Mouse (Mus musculus) c-Kit-positive CD71-negative TER-119-negative erythroid progenitor cells, embryonic 14.5 days (primary cell): ENCODE measurements around the gene Trim10.
A peak's percentile ranks its signal among the peaks of the same experiment; 100 is the strongest.
"Not testable (repeated sequence)": the region's sequence is repeated elsewhere in the genome, so short reads cannot be mapped to it uniquely, and the experiment has no call there.

ENCODE experiments used
- DNase-seq: peaks from one replicate; pipeline ENCODE4 v3.0.0-alpha.2; 2013; ENCODE audit warnings: low read depth

Gene Trim10

DNA sequence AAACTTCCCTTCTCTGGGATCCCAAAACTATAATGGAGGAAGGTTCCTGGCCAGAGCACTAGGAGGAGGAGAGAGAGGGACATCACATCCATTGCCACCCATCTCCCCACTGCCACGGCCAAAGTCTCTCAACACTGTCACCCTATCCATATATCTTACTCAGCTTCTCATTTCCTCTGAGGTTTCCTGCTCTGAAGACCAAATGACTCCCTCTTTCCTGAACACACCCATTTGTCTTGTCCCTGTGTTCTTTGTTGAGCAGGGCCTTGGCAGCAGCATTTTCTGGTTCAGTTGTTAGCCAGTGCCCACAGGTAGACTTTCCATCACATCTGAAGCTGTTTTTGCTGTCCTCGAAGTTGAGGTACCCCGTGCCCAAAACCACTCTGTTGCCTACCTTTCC lies 11.2 kb upstream of the Trim10 start:
- DNase-seq = no peak

DNA sequence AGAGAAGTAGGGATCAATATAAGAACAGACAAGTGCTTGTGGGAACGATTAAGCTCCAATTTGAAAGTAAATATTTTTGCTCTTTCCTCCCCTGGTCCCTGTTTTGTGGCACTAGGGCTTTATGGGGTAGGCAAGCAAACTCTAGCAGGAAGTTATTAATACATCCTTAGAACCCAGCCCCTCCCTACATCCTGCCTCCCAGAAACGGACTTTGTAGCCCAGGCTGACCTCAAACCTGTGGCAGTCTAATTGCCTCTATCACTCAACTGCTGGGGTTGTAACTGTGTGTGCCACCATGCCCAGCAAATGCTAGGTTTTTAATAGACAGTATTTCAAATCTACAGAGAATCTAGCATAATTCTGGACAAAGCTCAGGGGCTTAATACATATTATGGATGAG lies 7.7 kb upstream of the Trim10 start:
- no peak for DNase-seq

- DNase-seq = no peak
Observed at GRCm38 (mm10) chr17:36866719-36867527, 2.5 kb upstream of the Trim10 start, which contains the start of gene Trim15. Trim15 (minus strand) TSS chr17:36867210.

DNA sequence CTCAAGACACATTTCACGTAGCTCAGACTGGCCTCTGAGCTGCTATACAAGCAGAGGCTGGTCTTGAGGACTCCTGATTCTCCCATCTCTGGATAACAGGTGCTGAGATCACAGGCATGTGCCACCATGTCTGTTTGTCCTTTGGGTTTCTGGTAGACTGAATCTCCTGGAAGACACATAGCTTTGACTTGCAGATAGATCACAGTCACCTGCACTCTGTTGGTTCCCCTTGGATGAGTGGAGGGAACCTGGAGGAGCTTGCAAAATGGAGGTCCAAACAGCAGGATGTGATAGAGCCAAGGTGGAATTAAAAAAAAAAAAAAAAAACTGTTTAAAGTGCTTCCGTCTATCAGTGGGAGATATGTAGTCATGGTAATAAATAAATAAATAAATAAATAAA lies 538 bp upstream of the Trim10 start:
- DNase-seq = no peak

DNA sequence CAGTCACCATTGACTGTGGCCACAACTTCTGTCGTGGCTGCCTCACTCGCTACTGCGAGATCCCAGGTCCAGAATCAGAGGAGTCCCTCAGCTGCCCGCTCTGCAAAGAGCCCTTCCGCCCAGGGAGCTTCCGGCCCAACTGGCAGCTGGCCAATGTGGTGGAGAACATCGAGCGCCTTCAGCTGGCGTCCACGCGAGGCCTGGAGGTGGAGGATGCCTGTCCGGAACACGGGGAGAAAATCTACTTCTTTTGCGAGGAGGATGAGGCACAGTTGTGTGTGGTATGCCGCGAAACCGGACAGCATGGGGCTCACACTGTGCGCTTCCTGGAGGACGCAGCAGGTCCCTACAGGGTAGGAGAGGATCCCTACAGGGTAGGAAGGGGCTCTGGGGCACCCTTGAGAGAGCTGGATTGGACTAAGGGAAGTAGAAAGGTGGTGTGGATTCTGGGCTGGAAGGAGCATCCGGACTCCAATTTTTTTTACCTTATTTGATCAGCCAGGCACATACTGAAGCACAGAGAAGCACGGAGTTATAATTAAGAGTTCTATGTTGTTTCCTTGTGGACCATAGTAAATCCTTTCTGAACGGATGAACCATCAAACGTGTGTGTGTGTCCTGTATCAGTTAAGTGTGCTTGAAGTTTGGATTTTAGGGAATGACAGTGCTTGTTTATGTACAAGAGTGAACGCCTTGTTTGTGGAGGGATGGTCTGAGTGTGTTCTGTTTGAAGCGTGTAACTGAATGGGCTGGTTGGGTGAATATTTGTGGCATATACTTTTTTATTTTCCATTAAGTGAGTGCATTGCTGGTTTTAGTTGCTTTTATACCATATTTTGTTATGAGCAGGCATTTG lies 809 bp downstream of the Trim10 start:
- DNase-seq = no peak

DNA sequence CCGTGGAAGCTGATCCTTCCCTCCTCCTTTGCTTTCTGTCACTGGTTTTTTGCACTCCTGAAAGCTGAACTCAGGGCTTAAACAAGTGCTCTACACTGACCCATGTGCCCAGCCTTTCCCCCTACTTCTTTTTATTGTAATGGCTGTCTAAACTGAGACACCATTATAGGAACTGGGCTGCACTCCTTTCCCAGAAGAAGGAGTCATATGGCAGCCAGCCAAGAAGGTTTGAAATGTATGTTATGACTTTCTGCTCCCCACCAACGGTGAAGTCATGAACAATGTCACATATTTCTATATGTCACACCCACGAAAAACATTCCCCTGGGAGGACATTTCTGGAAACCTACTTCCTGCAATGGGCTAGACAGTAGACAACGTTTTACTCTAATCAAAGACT lies 5.3 kb downstream of the Trim10 start:
- no peak for DNase-seq

DNA sequence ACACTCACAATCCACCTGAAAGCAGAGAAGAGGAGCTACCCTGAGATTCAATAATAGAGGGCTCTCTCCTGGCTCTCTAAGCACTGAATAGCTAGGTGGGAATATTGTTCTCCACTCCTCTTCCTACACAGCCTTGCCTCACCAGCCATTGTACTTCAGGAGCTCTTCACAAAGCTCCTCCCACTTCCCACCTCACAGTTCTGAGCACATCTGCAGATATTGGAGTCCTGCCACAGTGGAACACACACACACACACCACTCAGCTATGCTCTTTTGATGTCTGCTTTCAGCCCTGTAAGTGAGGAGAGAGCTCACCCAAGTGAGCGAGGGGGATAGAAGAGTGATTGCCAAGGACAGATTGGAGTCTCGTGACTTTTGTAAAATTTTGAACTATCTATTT lies 14.0 kb downstream of the Trim10 start:
- no peak for DNase-seq

DNA sequence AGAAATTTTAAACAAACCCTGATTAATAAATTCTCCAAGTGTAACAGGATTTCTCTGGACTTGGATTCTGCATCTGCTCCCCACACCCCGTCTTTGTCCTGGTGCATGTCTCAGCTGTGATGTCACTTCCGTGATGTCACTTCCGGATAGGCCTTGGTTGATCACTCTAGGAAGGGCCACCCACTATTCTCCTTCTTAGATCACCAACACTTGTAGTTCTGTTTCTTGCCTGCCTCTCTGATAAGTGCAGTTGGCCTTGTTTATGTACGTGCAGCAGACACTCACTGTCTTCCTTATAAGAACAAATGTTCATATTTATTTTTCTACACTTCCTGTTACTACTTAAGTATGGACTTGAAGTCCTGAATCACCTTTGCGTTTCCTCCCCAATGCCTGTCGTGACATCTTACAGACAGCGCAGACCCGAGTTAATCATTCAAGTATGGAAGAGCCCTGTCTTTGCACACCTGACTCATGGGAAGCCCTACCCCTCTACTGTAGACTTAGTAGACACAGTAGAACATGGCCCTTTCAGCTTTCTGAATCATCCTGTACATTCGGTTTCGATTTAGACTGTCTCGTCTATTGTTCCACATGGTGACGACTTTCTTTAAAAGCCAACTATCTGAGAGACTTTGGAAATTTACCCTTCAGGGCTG lies 15.9 kb downstream of the Trim10 start:
- no peak for DNase-seq

DNA sequence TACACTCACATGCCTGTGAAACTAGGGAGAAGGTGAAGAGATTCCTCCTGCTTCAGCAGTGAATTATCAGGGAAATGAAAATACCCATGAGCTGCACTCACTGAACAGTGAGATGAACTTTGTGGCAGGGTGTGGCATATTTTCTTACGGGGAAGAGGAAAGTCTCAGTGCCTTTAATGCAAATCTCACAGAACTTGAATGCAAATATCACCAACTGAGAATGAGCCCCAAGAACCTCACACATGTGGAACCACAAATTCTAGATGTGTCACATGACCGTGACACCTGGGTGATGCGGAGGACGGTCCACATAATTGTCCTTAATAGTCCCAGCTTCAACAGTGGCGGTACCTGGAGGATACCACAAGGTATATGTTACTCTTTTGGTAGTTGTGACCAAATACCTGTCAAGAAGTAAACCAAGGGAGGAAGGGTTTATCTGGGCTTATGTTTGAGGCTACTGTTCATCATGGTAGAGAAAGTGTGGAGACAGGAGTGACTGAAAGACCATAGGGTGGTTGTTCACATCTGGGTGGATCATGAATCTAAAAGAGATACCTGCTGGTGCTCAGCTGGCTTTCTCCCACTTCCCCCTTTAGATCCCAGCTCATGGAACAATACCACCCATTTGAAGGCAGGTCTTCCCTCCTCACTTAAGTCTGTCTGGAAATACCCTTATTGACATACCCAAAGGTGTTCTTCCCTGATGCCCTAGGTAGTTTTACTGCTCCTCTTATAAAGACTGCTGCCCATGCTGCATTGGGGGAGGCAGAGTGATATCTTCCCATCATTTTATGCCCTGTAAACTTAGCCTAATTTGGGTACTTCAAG lies 20.9 kb downstream of the Trim10 start, which contains the start of gene Trim40:
Trim40 (minus strand) TSS at position 51 of the 831 bp plus-strand sequence.
- no peak for DNase-seq

DNA sequence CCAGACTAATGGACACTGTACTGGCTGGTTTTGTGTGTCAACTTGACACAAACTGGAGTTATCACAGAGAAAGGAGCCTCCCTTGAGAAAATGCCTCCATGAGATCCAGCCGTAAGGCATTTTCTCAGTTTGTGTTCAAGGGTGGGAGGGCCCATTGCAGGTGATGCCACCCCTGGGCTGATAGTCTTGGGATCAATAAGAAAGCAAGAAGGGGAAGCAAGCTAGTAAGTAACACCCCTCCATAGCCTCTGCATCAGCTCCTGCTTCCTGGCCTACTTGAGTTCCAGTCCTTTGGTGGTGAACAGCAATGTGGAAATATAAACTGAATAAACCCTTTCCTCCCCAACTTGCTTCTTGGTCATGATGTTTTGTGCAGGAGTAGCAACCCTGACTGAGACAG lies 22.1 kb downstream of the Trim10 start:
- not testable (repeated sequence) for DNase-seq

GRCm38 (mm10) chr17:36892362-36892761 lies 23.0 kb downstream of the Trim10 start:
- DNase-seq = peak; percentile 22

DNA sequence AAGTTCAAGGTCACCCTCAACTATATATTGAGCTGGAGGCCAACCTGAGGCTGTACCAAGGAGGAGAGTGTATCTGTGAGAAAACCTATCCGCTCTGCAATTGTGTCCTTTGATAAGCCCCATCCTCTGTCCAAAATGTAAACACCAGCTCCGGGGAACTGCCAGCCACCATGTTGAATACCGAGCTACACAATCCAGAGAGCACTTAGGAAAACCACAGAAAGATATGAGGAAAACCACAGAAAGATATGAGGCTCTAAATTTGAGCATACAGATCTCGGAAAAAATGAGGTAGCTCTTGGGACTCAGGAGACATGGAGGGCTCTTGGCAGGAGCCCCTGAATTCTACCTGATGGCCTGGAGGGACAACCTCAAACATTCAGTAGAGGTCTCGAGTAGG lies 24.0 kb downstream of the Trim10 start:
- no peak for DNase-seq

GRCm38 (mm10) chr17:36896583-36896982 lies 27.2 kb downstream of the Trim10 start:
- DNase-seq = peak; percentile 17

DNA sequence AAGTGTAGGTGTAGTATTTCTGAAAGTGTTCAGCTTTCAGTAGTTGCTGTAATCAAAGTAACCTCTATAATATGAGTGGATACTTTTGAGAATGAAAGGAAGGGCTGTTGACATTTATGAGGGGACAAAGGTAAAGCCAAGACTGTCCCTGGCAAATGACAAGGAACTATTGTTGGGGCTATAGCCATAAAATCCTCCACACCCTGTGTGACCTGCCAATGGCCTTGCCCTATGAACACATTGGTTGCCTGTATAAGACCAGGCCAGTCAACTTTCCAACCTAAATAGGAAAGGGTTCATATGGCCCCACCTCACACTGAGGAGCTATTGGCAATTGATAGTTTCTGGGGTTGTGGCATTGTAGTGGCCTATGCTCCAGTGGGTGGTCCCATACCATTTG lies 27.7 kb downstream of the Trim10 start:
- DNase-seq = no peak

DNA sequence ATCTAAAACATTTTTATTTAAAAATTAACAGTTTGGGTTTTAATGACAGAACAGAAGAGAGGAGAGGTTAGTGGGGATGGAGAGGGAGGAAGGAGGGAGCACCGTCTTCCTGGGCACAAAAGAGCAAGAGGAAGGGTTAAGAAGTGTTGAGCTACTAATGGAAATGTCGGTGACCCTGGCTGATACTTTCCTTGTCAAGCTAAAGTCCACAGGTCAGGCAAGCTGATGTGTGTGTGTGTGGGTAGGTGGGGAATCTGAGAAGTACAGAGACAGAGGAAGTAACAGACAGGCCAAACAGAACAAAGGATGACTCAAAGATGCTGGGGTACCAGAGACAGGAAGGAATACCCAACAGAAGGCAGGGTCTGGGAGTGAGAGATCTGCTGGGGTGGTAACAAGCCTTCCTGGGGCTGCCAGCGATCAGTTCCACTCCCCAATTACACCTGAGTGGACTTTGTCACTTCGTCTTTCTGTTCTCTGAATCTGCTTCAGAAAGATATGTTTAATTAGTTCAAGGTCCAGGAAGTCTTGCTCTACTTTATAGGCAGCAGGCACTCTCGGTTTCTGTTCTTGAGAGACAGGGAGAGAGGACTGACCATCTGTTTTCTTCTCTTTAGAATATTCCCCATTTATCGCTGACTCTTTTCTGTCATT lies 28.3 kb downstream of the Trim10 start, which contains the start of gene Trim31:
Trim31 (plus strand) TSS at position 567 of the 654 bp plus-strand sequence.
- no peak for DNase-seq

- DNase-seq = no peak
Observed at GRCm38 (mm10) chr17:36899376-36899775, 30.0 kb downstream of the Trim10 start.

GRCm38 (mm10) chr17:36900001-36900400 lies 30.6 kb downstream of the Trim10 start:
- DNase-seq = no peak

- DNase-seq = no peak
Observed at GRCm38 (mm10) chr17:36900691-36901090, 31.3 kb downstream of the Trim10 start.

- no peak for DNase-seq
Observed at GRCm38 (mm10) chr17:36903651-36904050, 34.3 kb downstream of the Trim10 start.

- no peak for DNase-seq
Observed at GRCm38 (mm10) chr17:36908235-36908634, 38.9 kb downstream of the Trim10 start.

- no peak for DNase-seq
Observed at GRCm38 (mm10) chr17:36909802-36910201, 40.4 kb downstream of the Trim10 start.
